Mouse (Mus musculus) heart, embryonic 16.5 days (tissue): ENCODE results near the gene Vcl. TPM values are rescaled to one million over a fixed set of nuclear protein-coding genes. Genes with fewer than 3 reads are reported as not detected.

ENCODE experiments used
- ATAC-seq: fragments of 200-750 bp; cut with Nextera tagmentation; replicated peaks from 2 replicates; pipeline ENCODE4 v1.8.0; 2017; ENCODE audit warnings: moderate number of reproducible peaks; ENCODE audit not compliant: insufficient read depth, low FRiP score; ENCODE audit errors: extremely low read depth
- H3K27ac ChIP-seq: fragments of 300-500 bp; sonication (generic); 2 replicates; pipeline ENCODE4 v1.5.1; 2014; ENCODE audit warnings: mild to moderate bottlenecking, low read length, control low read depth, moderate library complexity
- H3K27me3 ChIP-seq: fragments of 300-500 bp; sonication (generic); 2 replicates; pipeline ENCODE4 v1.6.1; 2014; ENCODE audit warnings: low read length, mixed read lengths; ENCODE audit not compliant: control insufficient read depth, insufficient read depth
- H3K36me3 ChIP-seq: fragments of 300-500 bp; sonication (generic); 2 replicates; pipeline ENCODE4 v1.6.1; 2014; ENCODE audit not compliant: control insufficient read depth, insufficient read depth
- H3K4me1 ChIP-seq: fragments of 300-500 bp; sonication (generic); 2 replicates; pipeline ENCODE4 v1.6.1; 2014; ENCODE audit warnings: low read length, mixed read lengths; ENCODE audit not compliant: control insufficient read depth, insufficient read depth
- H3K4me2 ChIP-seq: fragments of 300-500 bp; sonication (generic); 2 replicates; pipeline ENCODE4 v1.6.1; 2014; ENCODE audit warnings: low read depth, mild to moderate bottlenecking, control low read depth, low read length
- H3K4me3 ChIP-seq: fragments of 300-500 bp; sonication (generic); 2 replicates; pipeline ENCODE4 v1.5.1; 2014; ENCODE audit warnings: mild to moderate bottlenecking, control low read depth, low read length
- H3K9ac ChIP-seq: fragments of 300-500 bp; sonication (generic); 2 replicates; pipeline ENCODE4 v1.6.1; 2014; ENCODE audit warnings: low read length, control low read depth
- H3K9me3 ChIP-seq: fragments of 300-500 bp; sonication (generic); replicated peaks from 2 replicates; pipeline ENCODE4 v1.6.1; 2016; ENCODE audit warnings: low read length; ENCODE audit not compliant: control insufficient read depth
- WGBS: fragments of 180-500 bp; shearing (Covaris S2); extraction: QIAGEN DNeasy Blood & Tissue Kit; methylation state at CpG from one replicate; pipeline ENCODE4 v1.1.7; 2014; 5-methylcytosine and 5-hydroxymethylcytosine counted together
- polyA plus RNA-seq: library from polyadenylated mRNA; unstranded; fragments of >200 nt; fragmentation: Nextera tagmentation; extraction: Ambion mirVana; gene quantifications from 2 replicates; pipeline ENCODE4 v1.2.1, GENCODE M21; 2015

Vcl gene
- polyA plus RNA-seq, result 89.3 and 97.0 TPM in 2 replicates

- Histone ChIP-seq H3K27ac (peak within 1 kb of the TSS; percentile 91), H3K4me1 (peaks cover 31% of the 10 kb centered on the region), H3K27me3 (no peaks in the 10 kb centered on the region), H3K4me2 (peak within 1 kb of the TSS; percentile 80), H3K9me3 (no peaks in the 10 kb centered on the region), H3K4me3 (peak within 1 kb of the TSS; percentile 90), H3K36me3 (no peaks in the 10 kb centered on the region), H3K9ac (peak within 1 kb of the TSS; percentile 90)
- whole genome bisulfite sequencing, result under 1% methylated on average over 89 of the region's 89 CpGs
- peak; percentile 97 for ATAC-seq
These were observed at the start of gene Vcl for GRCm38 (mm10) chr14:20928848-20929745. Gene Vcl, plus strand, starts transcription at chr14:20929398.

- H3K27me3 ChIP-seq, result no peaks in the 10 kb centered on the region
- H3K4me1 ChIP-seq, result peaks cover 12% of the 10 kb centered on the region
- 70% methylated on average over 5 of the region's 5 CpGs for WGBS
- no peaks in the 10 kb centered on the region for H3K9me3 ChIP-seq
- peak overlapping the region; percentile 54; the same call in 1 of the 2 replicates for H3K4me2 ChIP-seq
- H3K4me3 ChIP-seq, result no peak overlapping the region
- no peaks in the 10 kb centered on the region for H3K36me3 ChIP-seq
- H3K27ac ChIP-seq, result peak overlapping the region; percentile 73
- ATAC-seq, result peak; percentile 32; the same call in 1 of the 2 replicates
- peak overlapping the region; percentile 43 for H3K9ac ChIP-seq
These were observed 44.5 kb upstream of the Vcl start for GRCm38 (mm10) chr14:20884691-20885090.

- peak overlapping the region; percentile 73 for H3K27ac ChIP-seq
- no peaks in the 10 kb centered on the region for H3K36me3 ChIP-seq
- no peak overlapping the region for H3K4me3 ChIP-seq
- H3K4me1 ChIP-seq, result peaks cover 12% of the 10 kb centered on the region
- H3K9me3 ChIP-seq, result no peaks in the 10 kb centered on the region
- H3K27me3 ChIP-seq, result no peaks in the 10 kb centered on the region
- 22% methylated on average over 10 of the region's 10 CpGs for WGBS
- H3K9ac ChIP-seq, result peak overlapping the region; percentile 43
- ATAC-seq, result peak; percentile 79
- peak overlapping the region; percentile 54 for H3K4me2 ChIP-seq
These were observed 43.9 kb upstream of the Vcl start for GRCm38 (mm10) chr14:20885091-20885888.

- Histone ChIP-seq H3K9me3 (no peaks in the 10 kb centered on the region), H3K4me2 (no peak overlapping the region), H3K36me3 (no peaks in the 10 kb centered on the region), H3K4me1 (peaks cover 12% of the 10 kb centered on the region), H3K4me3 (no peak overlapping the region), H3K9ac (no peak overlapping the region), H3K27ac (no peak overlapping the region), H3K27me3 (no peaks in the 10 kb centered on the region)
- ATAC-seq, result no peak
- 45% methylated on average over 4 of the region's 4 CpGs for WGBS
These were observed 42.9 kb upstream of the Vcl start for GRCm38 (mm10) chr14:20886266-20886665.

GRCm38 (mm10) chr14:20887541-20888085 lies 41.6 kb upstream of the Vcl start:
- Histone ChIP-seq H3K4me1 (peaks cover 15% of the 10 kb centered on the region), H3K4me3 (no peak overlapping the region)
- WGBS, result 85% methylated on average over 7 of the region's 7 CpGs

GRCm38 (mm10) chr14:20891941-20892402 lies 37.2 kb upstream of the Vcl start:
- Histone ChIP-seq H3K27me3 (no peaks in the 10 kb centered on the region), H3K4me1 (peaks cover 6% of the 10 kb centered on the region; the same call in 1 of the 2 replicates), H3K36me3 (no peaks in the 10 kb centered on the region), H3K4me2 (no peak overlapping the region), H3K9me3 (no peaks in the 10 kb centered on the region), H3K27ac (peak overlapping the region; percentile 71), H3K9ac (no peak overlapping the region), H3K4me3 (no peak overlapping the region)
- peak; percentile 60 for ATAC-seq
- 34% methylated on average over 9 of the region's 9 CpGs for WGBS

More at GRCm38 (mm10) chr14:20887541-20888085, 41.6 kb upstream of the Vcl start:
- H3K36me3 ChIP-seq, result no peaks in the 10 kb centered on the region
- H3K9me3 ChIP-seq, result no peaks in the 10 kb centered on the region
- no peak overlapping the region for H3K9ac ChIP-seq
- H3K27ac ChIP-seq, result no peak overlapping the region
- ATAC-seq, result no peak
- H3K27me3 ChIP-seq, result no peaks in the 10 kb centered on the region
- H3K4me2 ChIP-seq, result no peak overlapping the region

GRCm38 (mm10) chr14:20893815-20894214 lies 35.4 kb upstream of the Vcl start:
- H3K27ac ChIP-seq, result peak overlapping the region; percentile 45; the same call in 1 of the 2 replicates
- no peak overlapping the region for H3K4me2 ChIP-seq
- H3K9me3 ChIP-seq, result no peaks in the 10 kb centered on the region
- no peaks in the 10 kb centered on the region for H3K27me3 ChIP-seq
- H3K9ac ChIP-seq, result no peak overlapping the region
- H3K4me3 ChIP-seq, result no peak overlapping the region
- no peak for ATAC-seq
- no peaks in the 10 kb centered on the region for H3K36me3 ChIP-seq
- peaks cover 6% of the 10 kb centered on the region; the same call in 1 of the 2 replicates for H3K4me1 ChIP-seq
- 27% methylated on average over 4 of the region's 4 CpGs for WGBS

GRCm38 (mm10) chr14:20901267-20901666 lies 27.9 kb upstream of the Vcl start:
- 93% methylated on average over 3 of the region's 3 CpGs for WGBS

More at GRCm38 (mm10) chr14:20901267-20901666, 27.9 kb upstream of the Vcl start:
- H3K4me3 ChIP-seq, result no peak overlapping the region
- no peak for ATAC-seq
- no peak overlapping the region for H3K4me2 ChIP-seq
- H3K27ac ChIP-seq, result no peak overlapping the region
- no peaks in the 10 kb centered on the region for H3K9me3 ChIP-seq
- no peaks in the 10 kb centered on the region for H3K4me1 ChIP-seq
- H3K9ac ChIP-seq, result no peak overlapping the region
- no peaks in the 10 kb centered on the region for H3K36me3 ChIP-seq
- no peaks in the 10 kb centered on the region for H3K27me3 ChIP-seq
